Mouse (Mus musculus) ES-E14 (cell line): ENCODE measurements at regions not wholly inside any gene's neighbourhood (a gene's known extent, or its start where the extent isn't known, plus 50 kb on each side); places are given as distances from the start of the nearest gene placed in this dataset.

ENCODE experiments used
- DNase-seq: peaks from one replicate; pipeline ENCODE4 v3.0.0-alpha.2; 2013; ENCODE audit warnings: low read depth, low spot score
- H3K27ac ChIP-seq: 2 replicates; pipeline ENCODE4 v1.5.1; 2012; ENCODE audit warnings: low read depth, mild to moderate bottlenecking, low read length, moderate library complexity, mixed read lengths; ENCODE audit not compliant: poor library complexity, insufficient read depth, severe bottlenecking
- H3K36me3 ChIP-seq: 2 replicates; pipeline ENCODE4 v1.6.1; 2012; ENCODE audit warnings: mild to moderate bottlenecking, low read length, moderate library complexity, mixed read lengths; ENCODE audit not compliant: control insufficient read depth, poor library complexity, insufficient read depth, severe bottlenecking
- H3K4me1 ChIP-seq, 2 experiments: fragments of 150-350 bp in 1 of 2; sonication (generic) in 1 of 2; 2 replicates each; pipeline ENCODE4 v1.6.1; 2012; ENCODE audit warnings: low read length in 2 of 2, mild to moderate bottlenecking in 1 of 2, mixed read lengths in 1 of 2; ENCODE audit not compliant: control insufficient read depth in 2 of 2, insufficient read depth in 2 of 2, poor library complexity in 1 of 2
- H3K4me3 ChIP-seq, 2 experiments: fragments of 150-350 bp in 1 of 2; sonication (generic) in 1 of 2; 2 replicates each; pipeline ENCODE4 v1.5.1; 2012; ENCODE audit warnings: low read length in 2 of 2, low read depth in 1 of 2, mild to moderate bottlenecking in 1 of 2, mixed read lengths in 1 of 2; ENCODE audit not compliant: insufficient read depth in 1 of 2, poor library complexity in 1 of 2, severe bottlenecking in 1 of 2
- H3K9ac ChIP-seq: 2 replicates; pipeline ENCODE4 v1.6.1; 2012; ENCODE audit warnings: low read depth, mild to moderate bottlenecking, low read length, mixed read lengths; ENCODE audit not compliant: poor library complexity, insufficient read depth, severe bottlenecking
- H3K9me3 ChIP-seq: fragments of 150-350 bp; sonication (generic); 2 replicates; pipeline ENCODE4 v1.6.1; 2012; ENCODE audit warnings: low read depth, mild to moderate bottlenecking, low read length; ENCODE audit not compliant: control insufficient read depth, insufficient read depth
- CHD2 ChIP-seq: IDR thresholded peaks from 2 replicates; pipeline ENCODE4 v1.6.1; 2014; ENCODE audit warnings: mild to moderate bottlenecking, low read depth, low read length, inconsistent platforms
- HCFC1 ChIP-seq: IDR thresholded peaks from 2 replicates; pipeline ENCODE4 v1.6.1; 2012; ENCODE audit warnings: low read length, inconsistent platforms, borderline replicate concordance; ENCODE audit not compliant: insufficient read depth
- MAFK ChIP-seq: IDR thresholded peaks from 2 replicates; pipeline ENCODE4 v1.6.1; 2014; ENCODE audit warnings: mild to moderate bottlenecking, low read depth, low read length, inconsistent platforms; ENCODE audit not compliant: insufficient read depth
- ZC3H11A ChIP-seq: IDR thresholded peaks from 2 replicates; pipeline ENCODE4 v1.6.1; 2012; ENCODE audit warnings: low read depth, mild to moderate bottlenecking, inconsistent platforms, low read length, borderline replicate concordance
- ZNF384 ChIP-seq: IDR thresholded peaks from 2 replicates; pipeline ENCODE4 v1.6.1; 2012; ENCODE audit warnings: low read depth, low read length, inconsistent platforms
- in situ Hi-C, 2 experiments: fragments of 600-800 bp; cut with MboI; formaldehyde crosslinking; loops; one replicate each; pipeline ENCODE4 v1.15.1; 2025; ENCODE audit warnings: low sequenced_read_pairs in 2 of 2, inconsistent platforms in 1 of 2; ENCODE audit not compliant: unreplicated experiment in 2 of 2

DNA sequence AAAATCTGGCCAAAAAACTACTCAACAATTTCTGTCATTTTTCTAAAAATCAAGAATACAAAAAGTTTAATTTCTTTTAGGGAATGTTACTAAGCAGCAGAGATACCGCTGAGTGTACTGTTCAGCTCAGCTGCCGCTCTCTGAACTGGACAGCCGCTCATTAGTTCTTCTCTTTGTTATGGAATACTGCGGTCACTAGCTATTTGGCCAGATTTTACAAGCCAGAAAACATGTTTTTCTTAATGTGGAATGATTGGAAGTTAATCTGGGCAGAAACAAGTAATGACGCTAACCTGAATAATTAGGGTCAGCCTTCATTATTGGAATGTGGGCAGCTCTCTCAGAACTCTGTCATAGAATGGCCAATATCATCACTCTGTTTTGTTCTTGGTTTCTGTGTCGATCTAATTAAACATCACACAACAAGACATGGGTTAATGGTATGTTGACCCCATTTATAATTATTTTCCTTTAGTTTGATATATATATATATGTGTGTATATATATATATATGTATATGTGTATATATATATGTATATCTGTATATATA is 307.8 kb downstream of the Adgrl2 start:
- TF ChIP-seq ZNF384 (no peak), ZC3H11A (no peak), MAFK (no peak), CHD2 (no peak), HCFC1 (no peak)
- Histone ChIP-seq H3K9me3 (no peaks in the 10 kb centered on the region), H3K4me1 (peaks cover 3 to 6% of the 10 kb centered on the region in 2 experiments; a peak in 2 of 4 replicates), H3K9ac (no peak overlapping the region), H3K4me3 (no peak overlapping the region), H3K36me3 (no peaks in the 10 kb centered on the region), H3K27ac (no peak overlapping the region)
- in situ Hi-C loops: no loop called here
- no peak for DNase-seq

DNA sequence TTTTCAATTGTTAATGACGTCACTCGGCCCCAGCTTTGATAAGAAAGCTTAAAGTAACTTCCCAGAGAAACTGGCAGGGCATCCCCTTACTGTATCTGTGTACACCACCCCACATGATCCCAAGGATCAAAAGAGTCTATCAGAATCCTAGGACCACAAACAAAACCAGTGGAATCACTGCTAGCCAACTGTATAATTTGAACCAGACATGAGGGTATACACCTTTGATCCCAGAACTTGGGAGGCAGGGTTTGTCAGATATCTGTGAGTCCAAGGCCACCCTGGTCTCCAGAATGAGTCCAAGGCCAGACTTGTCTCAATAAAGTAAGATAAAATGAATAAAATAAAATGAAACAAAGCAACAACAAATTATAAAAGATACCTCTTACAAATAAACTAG is 309.2 kb downstream of the Adgrl2 start:
- TF ChIP-seq HCFC1 (no peak), ZNF384 (no peak), ZC3H11A (no peak), CHD2 (no peak), MAFK (no peak)
- in situ Hi-C loops: no loop called here
- H3K9ac ChIP-seq: no peak overlapping the region
- no peak overlapping the region for H3K27ac ChIP-seq
- H3K36me3 ChIP-seq: no peaks in the 10 kb centered on the region
- peaks cover 3 to 6% of the 10 kb centered on the region in 2 experiments; a peak in 2 of 4 replicates for H3K4me1 ChIP-seq
- no peaks in the 10 kb centered on the region for H3K9me3 ChIP-seq
- no peak overlapping the region for H3K4me3 ChIP-seq
- no peak for DNase-seq

DNA sequence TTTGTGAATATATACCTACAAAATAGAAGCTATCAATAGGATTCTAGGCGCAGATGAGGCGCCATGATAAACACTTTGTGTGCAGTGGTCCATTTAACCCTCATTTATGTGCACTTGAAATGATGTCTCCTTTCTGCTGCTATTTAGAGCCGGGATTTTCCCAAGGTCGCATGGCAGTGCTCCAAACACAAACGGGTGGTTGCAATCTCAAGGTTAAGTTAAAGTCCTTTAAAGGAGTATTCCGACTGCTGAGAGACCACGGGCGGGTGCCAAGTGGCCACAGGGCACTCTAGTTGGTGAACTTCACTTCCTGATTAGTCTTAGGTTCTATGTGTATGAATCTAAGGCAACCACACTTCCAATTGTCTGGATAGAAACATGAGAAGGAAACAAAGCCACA is 309.6 kb downstream of the Adgrl2 start:
- H3K27ac ChIP-seq: no peak overlapping the region
- H3K36me3 ChIP-seq: no peaks in the 10 kb centered on the region
- in situ Hi-C loops: no loop called here
- H3K4me3 ChIP-seq: no peak overlapping the region
- no peaks in the 10 kb centered on the region for H3K9me3 ChIP-seq
- TF ChIP-seq ZC3H11A: no peak
- no peak for TF ChIP-seq HCFC1
- no peak for TF ChIP-seq ZNF384
- TF ChIP-seq CHD2: no peak
- no peak for TF ChIP-seq MAFK
- DNase-seq: no peak
- no peak overlapping the region for H3K9ac ChIP-seq
- H3K4me1 ChIP-seq: peaks cover 3 to 6% of the 10 kb centered on the region in 2 experiments; a peak in 2 of 4 replicates

DNA sequence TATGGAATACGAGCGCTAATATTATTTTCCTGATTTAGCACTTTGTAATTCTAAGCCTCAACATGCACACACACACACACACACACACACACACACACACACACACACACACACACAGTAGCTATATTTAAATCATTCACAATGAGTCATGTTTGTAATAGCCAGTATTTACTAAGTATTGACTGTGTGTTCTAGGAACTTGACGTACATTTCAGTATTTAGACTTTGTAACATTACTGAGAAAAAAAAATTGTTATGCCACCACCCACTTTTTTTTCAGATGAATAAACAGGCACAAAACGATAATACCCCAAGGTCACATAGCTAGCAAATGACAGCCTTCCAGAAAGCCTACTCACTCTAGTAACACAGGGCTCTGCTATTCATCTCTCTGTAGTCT is 310.3 kb downstream of the Adgrl2 start:
- in situ Hi-C loops: no loop called here
- no peaks in the 10 kb centered on the region for H3K9me3 ChIP-seq
- no peak overlapping the region for H3K27ac ChIP-seq
- no peaks in the 10 kb centered on the region for H3K36me3 ChIP-seq
- no peak overlapping the region for H3K4me3 ChIP-seq
- no peak for DNase-seq
- peaks cover 3 to 6% of the 10 kb centered on the region in 2 experiments; a peak in 2 of 4 replicates for H3K4me1 ChIP-seq
- H3K9ac ChIP-seq: no peak overlapping the region
- TF ChIP-seq ZC3H11A: no peak
- no peak for TF ChIP-seq ZNF384
- no peak for TF ChIP-seq CHD2
- TF ChIP-seq HCFC1: no peak
- TF ChIP-seq MAFK: no peak

DNA sequence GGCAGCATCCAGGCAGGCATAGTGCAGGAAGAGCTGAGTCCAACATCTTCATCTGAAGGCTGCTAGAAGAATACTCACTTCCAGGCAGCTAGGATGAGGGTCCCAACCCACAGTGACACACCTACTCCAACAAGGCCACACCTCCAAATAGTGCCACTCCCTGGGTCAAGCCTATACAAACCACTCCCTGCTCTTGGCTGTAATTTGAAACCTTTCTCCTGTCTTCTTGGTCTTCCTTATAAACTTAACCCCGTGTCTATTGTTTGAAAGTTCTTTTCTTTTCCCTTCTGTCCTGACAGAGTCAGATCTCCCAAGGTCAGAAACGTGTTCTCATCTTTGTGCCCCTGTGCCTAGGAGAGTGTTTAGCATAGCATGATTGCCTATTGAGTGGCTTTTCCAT is 311.2 kb downstream of the Adgrl2 start:
- no peaks in the 10 kb centered on the region for H3K9me3 ChIP-seq
- no peak overlapping the region for H3K9ac ChIP-seq
- in situ Hi-C loops: no loop called here
- H3K36me3 ChIP-seq: no peaks in the 10 kb centered on the region
- no peak overlapping the region for H3K4me3 ChIP-seq
- no peak for DNase-seq
- TF ChIP-seq ZC3H11A (no peak), ZNF384 (no peak), MAFK (no peak), HCFC1 (no peak), CHD2 (no peak)
- no peak overlapping the region for H3K27ac ChIP-seq
- H3K4me1 ChIP-seq: peaks cover 3 to 6% of the 10 kb centered on the region in 2 experiments; a peak in 2 of 4 replicates
